Comparison of ENCODE assay signal across 9 mouse cellular contexts in the genomic region with DNA sequence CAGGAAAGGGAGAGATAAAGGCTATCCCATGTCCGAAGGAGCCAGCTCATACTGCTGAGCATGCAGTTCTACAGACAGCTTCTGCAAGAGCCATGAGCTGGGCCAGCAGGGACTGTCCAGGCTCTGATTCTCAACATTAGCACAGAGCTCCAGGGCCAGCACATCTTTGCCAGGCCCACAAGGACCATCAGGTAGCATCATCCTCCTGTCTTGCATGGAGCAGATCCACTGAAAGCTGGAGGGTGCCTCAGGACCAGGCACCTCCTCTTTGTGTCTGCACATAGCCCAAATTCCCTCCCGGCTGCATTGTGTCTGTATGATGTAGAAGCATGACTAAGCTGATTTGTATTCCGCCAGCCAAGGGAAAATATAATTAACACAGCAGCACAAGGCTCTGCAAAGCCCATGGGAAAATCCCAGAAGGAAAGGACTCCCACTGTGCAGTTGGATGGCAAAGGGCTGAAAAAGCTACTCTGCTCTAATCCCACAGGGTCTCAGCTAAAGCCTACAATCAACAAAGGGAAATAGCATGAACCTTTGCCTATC.
DNase-seq lines count a peak whose midpoint lies in the region; ATAC-seq and TF ChIP-seq lines count a peak whose summit lies in the region.
"Had no signal": no experiment of that assay in that cellular context is flagged by ENCODE, and none has a peak within 500 bp of the region (broad histone marks: within the 10 kb centered on the region; RNA-seq: fewer than 3 reads in every experiment).

No protein-coding gene starts in this region.

- peak; percentile 8 to 15 for DNase-seq in cerebellum, adult 2 months
- no peak for DNase-seq in cerebellum, adult 11 months
- peak; percentile 24 to 28 for DNase-seq in left cerebral cortex, postnatal 10 days (ENCODE audit: extremely low spot score in 1 of 2, low spot score in 2 of 2)
- peak; percentile 36 to 53 for DNase-seq in right cerebral cortex, postnatal 10 days (ENCODE audit: low spot score in 2 of 2)

- H3K4me2 ChIP-seq in forebrain, embryonic 13.5 days = no peak overlapping the region
- H3K4me2 ChIP-seq in liver, embryonic 12.5 days = no peak overlapping the region

- WGBS in cerebellum, adult 2 months = 47% methylated on average over 3 of the region's 3 CpGs
- 3% methylated on average over 3 of the region's 3 CpGs for WGBS in forebrain, embryonic 13.5 days
- 46% methylated on average over 3 of the region's 3 CpGs for WGBS in liver, embryonic 12.5 days (ENCODE audit: insufficient replicate concordance)

- no peak overlapping the region; the same call in 1 of the 2 replicates for H3K9ac ChIP-seq in forebrain, embryonic 13.5 days
- no peak overlapping the region for H3K9ac ChIP-seq in liver, embryonic 12.5 days

- TF ChIP-seq POLR2A in cerebellum, adult 2 months (IDR thresholded peaks at IDR 0.05; ENCODE audit: borderline replicate concordance, insufficient read depth, low read length) = no peak

- intact Hi-C loops in left cerebral cortex, postnatal 10 days (cut with DNase I) = no loop called here

- no peaks in the 10 kb centered on the region for H3K27me3 ChIP-seq in cerebellum, adult 2 months (ENCODE audit: control insufficient read depth, insufficient read depth, low read length)
- no peaks in the 10 kb centered on the region for H3K27me3 ChIP-seq in forebrain, embryonic 13.5 days
- no peaks in the 10 kb centered on the region for H3K27me3 ChIP-seq in liver, embryonic 12.5 days (replicated peaks)

- peak overlapping the region; percentile 38; the same call in 1 of the 2 replicates for H3K27ac ChIP-seq in cerebellum, adult 2 months (ENCODE audit: insufficient read depth, low read length)
- peak overlapping the region; percentile 89 for H3K27ac ChIP-seq in forebrain, embryonic 13.5 days
- no peak overlapping the region for H3K27ac ChIP-seq in liver, embryonic 12.5 days
- H3K27ac ChIP-seq: macrophage had no signal

- H3K4me1 ChIP-seq in cerebellum, adult 2 months (ENCODE audit: control insufficient read depth, insufficient read depth, low read length) = peaks cover 5% of the 10 kb centered on the region
- peaks cover 41% of the 10 kb centered on the region for H3K4me1 ChIP-seq in forebrain, embryonic 13.5 days
- peaks cover 19% of the 10 kb centered on the region for H3K4me1 ChIP-seq in liver, embryonic 12.5 days

- no peaks in the 10 kb centered on the region for H3K36me3 ChIP-seq in forebrain, embryonic 13.5 days (ENCODE audit: poor library complexity, severe bottlenecking)
- H3K36me3 ChIP-seq in liver, embryonic 12.5 days = no peaks in the 10 kb centered on the region

- H3K9me3 ChIP-seq in forebrain, embryonic 13.5 days (replicated peaks) = no peaks in the 10 kb centered on the region
- H3K9me3 ChIP-seq in liver, embryonic 12.5 days (replicated peaks) = no peaks in the 10 kb centered on the region

- no peak for TF ChIP-seq CTCF in cerebellum, adult 2 months (IDR thresholded peaks at IDR 0.05; ENCODE audit: borderline replicate concordance, insufficient read depth, low read depth, low read length)

- no peak overlapping the region for H3K4me3 ChIP-seq in cerebellum, adult 2 months (replicated peaks; ENCODE audit: insufficient read depth, low read depth, low read length)
- no peak overlapping the region for H3K4me3 ChIP-seq in forebrain, embryonic 13.5 days
- no peak overlapping the region for H3K4me3 ChIP-seq in liver, embryonic 12.5 days

- peak; percentile 86 for ATAC-seq in forebrain, embryonic 13.5 days
- no peak for ATAC-seq in megakaryocyte progenitor cell, adult 5-6 weeks (replicated peaks; ENCODE audit: poor library complexity)
- ATAC-seq in liver, embryonic 12.5 days = no peak
- ATAC-seq in megakaryocyte, adult 5-6 weeks (ENCODE audit: poor library complexity, severe bottlenecking) = no peak
